Mouse (Mus musculus): ENCODE measurements at regions not wholly inside any gene's neighbourhood (a gene's known extent, or its start where the extent isn't known, plus 50 kb on each side); places are given as distances from the start of the nearest gene placed in this dataset.

DNA sequence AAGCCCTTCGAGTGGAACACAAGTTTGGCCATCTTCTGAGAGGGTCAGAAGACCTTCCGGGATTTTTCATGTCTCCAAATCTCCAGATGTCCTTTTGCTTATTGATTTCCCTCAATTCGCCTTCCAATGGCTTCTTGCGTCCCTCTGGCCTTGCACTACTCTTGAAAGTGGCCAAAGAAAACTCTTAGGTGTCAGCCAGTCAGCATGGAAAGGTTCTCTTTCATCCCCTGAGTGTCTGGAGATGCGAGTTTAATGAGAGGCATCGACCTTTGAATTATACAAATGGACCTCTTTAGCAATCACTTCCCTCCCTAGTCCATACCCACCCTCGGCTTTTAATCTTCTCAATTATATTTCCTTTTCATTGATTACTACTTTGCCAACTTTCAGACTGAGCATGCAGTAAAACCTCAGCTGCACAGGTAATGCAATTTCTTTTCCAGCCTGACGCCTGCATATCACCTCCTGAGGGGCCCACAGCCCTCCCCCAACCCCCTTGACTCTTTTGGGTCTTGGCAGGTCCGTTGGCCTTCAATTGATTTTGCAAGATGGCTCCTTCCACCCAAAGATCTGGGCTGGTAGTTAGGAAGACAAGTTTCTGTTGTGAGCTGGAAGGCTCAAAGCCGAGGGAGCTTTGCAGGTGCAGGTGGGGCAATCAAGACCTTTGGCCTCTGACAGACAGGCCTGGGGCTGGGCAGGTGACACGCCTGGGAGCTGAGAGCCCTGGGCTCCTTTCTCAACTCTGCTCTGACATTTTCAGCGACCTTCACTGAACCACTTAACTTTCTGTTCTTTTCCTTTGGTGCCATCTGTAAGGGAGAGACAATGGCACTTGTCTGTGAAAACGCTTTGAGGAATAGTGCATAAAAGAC is 461.8 kb downstream of the Ccdc171 start:
- DNase-seq = no peak

DNA sequence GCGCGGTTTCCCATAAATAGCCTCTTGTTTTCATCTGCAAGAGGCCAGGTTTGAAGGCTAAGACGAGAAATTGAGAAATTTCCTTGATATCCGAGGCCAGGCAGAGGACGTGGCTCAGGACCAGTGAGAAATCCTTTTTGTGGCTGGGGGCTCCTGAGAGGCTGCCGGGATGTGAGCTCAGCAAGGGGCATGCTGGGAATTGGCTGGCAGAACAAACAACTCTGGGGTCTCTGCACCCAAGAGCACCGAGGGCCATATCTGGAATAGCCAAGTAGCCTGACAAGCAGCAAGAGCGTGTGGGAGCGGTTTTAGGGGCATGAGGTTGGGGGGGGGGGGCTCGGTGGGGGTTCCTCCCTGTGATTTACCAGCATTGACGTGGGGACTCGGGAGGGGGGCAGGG is 462.5 kb downstream of the Ccdc171 start:
- no peak for DNase-seq

DNA sequence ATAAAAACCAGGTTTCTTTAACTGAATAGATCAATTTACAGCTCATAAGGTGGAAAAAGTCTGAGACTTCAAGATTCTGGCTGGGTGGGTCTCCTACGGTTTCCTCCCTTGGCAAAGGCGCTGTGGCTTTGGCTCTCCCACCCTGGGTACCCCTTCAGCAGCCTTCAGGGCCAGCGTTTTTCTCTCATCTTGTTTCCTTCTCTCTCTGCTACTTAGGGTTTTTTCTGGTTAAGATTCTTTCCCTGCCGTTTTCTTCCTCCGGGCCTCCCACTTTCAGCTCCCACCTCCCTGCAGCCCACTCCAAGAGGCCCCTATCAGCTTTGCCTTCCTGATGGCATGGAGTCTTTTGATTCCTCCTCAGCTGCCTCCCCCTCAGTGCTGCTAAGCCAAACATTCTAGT is 463.0 kb downstream of the Ccdc171 start:
- DNase-seq = no peak

DNA sequence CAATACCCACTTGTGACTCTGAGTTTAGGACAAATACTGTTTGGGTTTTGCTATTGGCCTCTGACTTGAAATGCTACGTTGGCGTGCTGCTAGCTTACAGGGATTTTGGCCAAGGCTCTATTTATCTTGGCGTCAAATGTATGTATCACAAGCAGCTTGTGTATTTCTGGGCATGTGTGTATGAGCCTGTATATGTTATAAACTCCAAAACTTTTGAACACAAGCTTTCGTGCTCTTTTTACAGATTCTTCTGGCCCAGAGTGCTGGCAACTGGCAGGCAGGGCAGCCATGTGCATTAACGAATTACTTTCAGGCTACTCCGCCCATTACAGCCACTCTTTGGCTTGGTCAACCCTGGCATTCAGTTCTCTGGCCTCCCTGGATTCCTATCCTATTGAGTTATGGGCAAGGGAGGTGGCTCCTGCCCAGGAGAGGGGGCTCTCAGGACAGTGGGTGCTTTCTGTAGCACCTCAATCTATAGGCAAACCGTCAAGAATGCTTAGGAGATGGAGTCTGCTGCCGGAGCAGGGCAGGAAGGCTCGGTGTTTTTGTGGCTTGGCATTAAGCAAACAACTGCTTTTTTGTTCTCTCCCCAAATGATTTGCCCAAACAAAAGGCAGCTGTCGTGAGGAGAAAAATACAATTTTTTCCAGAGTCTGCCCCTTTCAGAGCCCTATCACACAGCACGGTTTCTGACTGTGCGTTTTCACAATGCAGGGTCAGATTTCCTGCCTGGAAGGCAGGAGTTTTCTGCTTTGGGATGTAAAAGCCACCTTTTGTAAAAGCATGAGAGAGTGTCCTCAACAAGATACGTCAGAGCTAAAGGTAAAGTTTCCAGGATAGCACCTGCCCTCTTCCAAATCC is 465.0 kb downstream of the Ccdc171 start:
- no peak for DNase-seq

DNA sequence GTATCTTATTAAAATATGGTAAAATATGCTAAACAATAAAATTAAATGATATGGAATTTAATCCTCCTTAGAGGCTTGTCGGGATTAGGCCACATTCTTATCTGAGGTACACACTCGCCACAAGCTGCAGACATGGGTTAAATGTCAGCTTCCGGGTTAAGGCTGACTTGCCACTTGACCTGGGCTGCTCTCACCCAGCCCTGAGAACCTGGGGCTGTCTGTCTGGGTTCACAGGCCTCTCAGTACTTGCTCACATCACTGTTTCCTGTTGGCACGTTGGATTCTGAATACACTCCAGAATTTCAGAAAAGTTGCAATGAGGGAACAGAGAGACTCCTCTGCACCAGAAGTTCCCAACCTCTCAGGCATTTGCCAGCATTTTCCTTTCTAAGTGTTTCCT is 465.9 kb downstream of the Ccdc171 start:
- DNase-seq = no peak

DNA sequence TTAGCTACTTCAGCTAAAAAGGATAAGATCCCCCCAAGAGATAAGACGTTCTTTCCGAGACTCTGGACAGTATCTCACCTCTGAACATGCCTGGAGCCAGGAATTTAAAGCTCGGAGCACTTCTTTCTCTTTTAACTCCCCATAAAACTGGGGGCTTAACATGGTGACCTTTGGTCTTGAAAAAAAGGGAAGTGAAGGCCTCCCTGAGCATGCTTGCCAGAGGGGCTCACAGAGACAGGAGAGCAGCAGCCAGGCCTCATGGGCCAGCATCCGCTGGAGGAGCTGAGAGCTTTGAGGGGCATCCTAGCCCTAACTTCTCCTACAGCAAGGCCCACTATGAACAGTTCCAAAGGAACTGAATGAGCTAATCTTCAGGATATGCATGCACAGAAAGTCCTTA is 471.7 kb downstream of the Ccdc171 start:
- DNase-seq = no peak

DNA sequence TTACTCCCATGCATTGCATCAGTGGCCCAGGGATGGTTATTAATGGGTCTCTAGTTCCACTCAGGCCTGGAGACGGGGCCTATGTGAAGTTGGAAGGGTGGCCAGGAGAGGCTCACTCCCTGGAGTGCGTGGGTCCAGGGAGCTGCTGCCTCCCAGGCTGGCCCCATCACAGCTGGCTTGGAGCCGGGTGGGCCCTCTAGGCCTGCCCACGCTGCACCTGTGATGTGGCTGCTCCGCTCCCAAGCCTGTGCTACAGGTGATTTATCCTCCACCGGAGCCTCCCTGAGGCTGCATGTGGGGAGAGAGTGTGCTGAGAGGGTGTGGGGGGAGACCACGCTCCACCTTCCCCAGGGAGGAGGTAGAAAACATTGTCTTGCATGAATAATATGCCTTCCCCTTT is 476.3 kb downstream of the Ccdc171 start:
- DNase-seq = no peak

DNA sequence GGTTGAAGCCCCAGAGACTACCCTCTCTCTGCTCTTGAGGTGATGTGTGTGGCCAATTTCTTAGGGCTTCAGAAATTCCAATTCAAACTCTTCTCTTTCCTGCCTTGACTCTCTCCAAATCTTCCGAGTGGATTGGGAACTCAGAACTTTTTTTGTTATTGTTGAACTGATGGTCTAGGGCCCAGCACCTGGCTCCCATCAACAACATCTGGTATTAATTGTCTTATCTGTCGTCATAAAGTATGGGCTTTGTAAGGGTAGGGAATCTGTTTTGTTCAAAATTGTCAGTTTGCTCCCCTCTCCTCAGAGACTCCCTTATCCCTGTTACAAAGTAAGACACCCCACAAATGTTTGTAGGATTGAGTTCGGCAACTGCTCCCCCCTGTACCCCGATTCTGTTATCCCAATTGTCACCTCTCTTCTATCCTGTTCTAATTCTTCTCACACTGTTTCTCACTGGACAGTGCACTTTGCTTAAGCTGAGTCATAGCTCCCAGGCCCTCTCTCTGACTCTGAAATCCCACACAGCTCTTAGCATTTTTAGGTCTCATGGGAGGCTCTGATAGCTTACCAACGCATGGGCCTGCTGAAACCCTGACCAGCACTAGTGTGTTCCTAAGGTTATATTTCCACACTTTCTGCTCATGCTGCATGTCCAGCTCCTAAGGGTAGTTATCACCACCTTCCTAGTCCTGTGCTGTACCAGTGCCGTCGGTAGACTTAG is 478.9 kb downstream of the Ccdc171 start:
- DNase-seq = no peak

DNA sequence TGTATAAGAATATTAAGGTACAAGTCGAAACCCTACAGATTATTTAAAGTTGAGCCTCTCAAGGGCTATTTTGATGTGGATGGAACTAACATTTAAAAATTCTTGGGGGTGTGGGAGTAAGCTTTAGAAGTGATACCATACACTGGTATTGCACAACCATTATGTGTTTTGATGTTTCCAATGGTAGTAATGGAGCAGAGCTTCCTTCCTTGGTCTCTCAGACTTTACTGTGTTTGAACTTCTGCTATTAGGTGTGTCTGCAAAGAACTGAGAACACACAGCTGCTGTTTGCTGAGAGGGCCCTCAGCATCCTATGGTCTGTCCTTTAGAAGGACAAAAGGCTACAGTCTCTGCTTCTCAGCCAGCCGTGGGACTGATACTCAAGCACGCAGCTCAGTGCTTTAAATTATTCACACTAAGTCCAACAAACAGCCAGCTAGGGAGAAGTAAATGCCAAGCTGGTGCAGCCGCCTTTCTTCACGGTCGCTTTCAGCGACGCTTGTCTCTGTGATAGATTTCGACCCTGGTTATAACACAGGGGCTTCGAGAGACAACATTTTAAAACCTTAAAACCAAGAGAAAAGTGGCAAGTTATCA is 479.5 kb downstream of the Ccdc171 start:
- DNase-seq = no peak

DNA sequence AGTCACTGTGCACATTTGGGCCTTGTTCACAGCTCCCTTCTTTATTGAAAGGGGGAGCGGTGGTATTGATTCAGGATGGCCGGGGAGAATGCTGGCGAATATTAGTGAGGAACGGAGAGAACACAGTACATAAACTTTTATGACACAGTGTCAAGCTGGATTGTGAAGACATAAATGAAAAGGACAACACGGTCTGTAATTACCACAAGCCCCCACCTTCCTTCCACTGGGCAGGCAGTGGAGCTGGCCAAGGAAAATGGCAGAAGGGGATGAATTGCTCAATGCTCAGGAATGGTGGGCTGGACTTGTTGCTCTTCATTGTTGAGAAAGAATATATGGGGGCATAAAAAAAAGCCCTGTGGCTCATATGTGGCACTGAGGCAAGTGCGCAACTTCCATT is 486.6 kb downstream of the Ccdc171 start:
- DNase-seq = no peak

DNA sequence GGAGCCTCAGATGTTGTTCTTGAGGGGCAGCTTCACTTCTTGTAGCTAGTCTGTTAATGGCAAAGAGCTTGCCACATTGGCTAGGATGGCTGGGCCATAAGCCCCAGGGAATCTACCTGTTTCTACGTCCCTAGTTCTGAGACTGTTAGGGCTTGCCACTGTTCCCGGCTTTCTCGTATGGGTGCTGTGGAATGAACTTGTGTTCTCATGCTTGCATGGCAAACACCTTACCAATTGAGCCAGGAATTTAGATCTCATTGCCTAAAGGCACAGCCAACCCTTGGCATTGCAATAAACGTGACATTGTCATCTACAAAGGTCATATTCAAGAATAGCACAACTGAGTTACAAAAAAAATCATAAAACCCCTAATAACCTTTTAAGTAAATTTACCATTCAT is 489.8 kb downstream of the Ccdc171 start:
- no peak for DNase-seq

DNA sequence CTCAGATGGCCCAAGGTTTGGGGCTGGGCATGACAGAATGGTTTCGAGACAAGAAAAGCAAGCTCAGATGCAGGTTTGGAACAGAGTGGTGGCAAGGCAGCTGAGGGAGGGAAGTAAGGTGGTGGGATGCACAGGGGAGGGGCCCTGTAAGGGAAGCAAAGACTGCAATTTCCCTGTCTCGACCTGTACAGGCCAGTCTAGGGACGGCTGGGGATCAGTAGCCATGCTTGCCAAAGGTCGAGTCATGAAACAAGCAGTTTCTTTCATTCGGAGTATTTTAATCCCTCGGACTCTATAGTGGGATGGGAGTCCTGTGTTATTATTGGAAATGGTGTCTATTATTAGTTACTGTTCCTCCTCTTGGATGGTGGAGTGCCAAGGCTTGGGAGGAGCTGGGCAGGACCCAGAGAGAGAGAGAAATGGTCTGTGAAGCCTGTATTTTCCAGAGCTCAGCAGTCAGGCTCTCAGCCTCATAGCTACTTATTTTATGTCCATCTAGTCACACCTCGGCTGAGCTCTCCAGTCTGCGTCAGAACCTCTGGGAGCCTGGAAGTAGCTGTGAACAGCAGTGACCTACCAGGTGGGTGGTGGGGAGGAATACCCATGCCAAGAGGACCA is 490.3 kb downstream of the Ccdc171 start:
- DNase-seq = no peak

DNA sequence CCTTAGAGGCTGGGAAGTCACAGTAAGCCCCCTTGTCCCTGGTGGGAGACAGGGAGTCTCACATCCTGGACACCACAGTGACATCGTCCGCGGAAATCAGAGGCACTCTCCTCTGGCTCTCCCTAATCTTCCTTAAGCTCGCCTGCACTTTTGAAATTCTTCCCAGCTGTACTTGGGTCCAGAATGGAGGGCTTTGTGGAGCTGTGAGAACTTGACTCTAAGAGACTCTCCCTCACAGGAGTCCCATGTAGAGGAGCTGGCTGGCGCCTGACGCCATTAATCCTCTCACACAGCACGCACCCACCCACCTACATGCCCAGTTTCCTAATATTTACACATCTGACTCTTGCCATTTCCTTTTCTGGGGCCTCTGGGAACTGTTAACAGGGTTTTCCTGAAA is 492.8 kb downstream of the Ccdc171 start:
- DNase-seq = no peak

DNA sequence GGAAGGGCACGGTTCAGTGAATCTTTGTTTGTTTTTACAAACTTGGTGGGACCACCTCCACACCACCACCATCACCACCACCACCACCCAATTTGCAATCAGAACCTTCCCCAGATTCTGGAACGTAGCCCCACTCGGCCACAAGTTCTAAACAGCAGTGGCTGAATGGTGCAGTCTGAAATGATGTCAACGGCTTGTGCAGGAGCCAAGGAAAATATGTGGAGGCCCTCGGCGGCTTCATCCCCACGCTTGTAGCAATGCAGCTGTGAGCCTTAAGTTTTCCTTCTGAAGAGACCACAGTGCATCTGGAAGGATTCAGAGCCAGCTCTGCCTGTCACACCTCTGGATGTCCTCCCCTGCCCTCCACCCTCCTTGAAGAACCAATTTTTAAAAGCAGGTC is 493.4 kb downstream of the Ccdc171 start:
- no peak for DNase-seq

DNA sequence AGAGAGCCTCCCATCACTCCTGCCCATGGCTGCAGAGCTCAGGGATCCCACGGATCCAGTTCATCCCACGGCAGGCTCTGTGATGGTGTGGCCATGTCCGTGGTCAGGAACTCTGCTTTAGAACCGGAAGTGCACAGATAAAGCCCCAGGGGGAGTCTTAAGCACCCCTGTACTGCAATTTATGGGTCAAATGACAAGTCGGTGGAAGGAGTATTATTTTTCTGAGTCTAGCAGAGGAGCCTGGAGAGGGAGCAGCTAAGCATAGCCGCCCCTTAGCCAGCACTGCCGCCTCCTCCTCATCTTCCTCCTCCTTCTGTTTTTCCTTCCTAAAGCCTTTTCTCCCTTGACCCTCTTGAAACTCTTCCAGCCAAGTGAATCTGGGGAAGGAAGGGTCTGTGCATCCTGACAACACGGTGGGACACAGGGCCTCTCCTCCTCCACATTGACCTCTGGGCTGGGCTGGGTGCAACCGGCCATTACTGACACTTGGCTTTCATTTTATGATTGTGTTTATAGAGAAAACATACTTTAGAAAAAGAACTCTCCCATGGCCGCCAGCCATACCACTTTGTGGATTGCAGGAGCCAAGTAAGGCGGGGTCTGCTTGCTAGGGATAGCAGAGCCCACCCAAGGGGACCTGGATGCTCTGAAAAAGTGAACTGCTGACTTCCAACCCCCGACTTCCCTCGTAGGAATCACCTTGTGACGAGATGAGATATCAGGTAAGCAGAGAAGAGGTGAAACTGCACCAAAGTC is 494.3 kb downstream of the Ccdc171 start:
- DNase-seq = no peak

DNA sequence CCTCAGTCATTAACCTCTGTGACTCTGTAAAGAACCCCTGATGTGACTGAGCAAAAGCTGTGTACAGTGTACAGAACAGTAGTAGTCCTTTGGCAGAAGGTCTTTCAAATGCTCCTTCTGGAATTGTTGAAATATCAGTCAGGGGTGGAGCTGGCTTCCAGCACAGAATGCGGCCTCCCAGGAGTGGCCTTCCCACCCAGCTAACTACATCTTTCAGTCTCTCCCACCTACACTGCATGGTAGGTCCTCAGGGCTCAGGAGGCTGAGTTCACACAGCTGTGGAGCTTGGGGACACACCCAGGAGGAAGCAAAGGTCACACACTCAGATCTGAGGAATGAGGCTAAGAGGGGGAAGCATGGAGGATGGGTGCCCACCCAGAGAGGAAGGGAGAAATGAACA is 495.3 kb downstream of the Ccdc171 start:
- DNase-seq = no peak

DNA sequence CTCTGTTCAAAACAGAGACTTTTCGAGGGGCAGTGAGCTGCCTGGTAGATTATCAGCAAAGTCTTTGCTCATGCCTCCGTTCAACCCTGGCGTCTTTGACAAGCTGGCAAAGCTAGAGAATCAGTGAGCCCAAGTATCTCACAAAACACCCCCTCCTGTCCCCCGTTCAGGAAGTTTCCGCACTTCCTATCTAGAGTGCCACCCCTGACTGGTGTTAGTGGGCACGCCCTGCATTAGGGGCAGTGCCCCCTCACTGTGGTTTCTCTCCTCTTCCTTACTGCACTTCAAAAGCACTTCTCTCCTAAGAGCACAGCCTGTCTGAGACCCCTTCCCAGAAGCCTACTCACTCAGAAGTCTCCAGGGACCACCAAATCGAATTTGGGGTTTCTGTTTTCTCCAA is 497.0 kb downstream of the Ccdc171 start:
- DNase-seq = no peak

DNA sequence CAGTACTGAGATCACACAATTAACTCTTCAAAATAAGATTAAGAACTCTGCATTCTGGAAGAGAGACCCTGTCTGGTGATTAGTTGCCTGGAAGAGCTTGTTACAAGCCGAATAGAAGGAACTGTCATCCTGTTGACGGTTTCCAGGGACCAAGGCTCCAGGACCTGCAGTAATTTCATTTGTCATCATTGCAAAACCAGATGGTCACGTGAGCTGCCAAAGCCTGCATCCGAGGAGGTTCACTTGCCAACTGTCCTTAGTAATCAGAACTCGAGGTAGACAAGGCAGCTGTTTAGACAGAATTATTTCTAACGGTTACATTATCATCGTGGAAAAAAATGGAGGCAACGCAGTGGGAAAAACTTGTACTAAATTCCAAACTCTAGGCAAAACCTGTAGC is 500.8 kb downstream of the Ccdc171 start:
- DNase-seq = no peak

DNA sequence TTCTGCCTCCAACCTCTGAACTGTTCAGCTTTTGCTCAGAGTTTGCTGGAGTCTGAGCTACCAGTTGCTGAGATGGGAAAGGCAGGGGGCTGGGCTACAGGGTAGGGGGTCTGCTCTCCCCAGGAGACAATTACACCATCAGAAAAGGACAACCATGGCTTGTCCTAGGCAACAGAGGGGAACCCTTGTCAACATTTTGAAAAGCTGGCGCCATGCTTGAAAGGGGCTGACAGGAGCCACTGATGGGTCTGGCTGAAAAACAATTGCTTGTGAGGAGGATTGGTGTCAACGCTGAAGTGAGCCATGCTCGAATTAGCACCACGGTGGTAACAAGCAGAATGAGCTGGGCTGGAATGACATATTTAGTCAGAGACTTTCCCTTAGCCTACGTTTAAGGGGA is 502.8 kb downstream of the Ccdc171 start:
- DNase-seq = no peak

DNA sequence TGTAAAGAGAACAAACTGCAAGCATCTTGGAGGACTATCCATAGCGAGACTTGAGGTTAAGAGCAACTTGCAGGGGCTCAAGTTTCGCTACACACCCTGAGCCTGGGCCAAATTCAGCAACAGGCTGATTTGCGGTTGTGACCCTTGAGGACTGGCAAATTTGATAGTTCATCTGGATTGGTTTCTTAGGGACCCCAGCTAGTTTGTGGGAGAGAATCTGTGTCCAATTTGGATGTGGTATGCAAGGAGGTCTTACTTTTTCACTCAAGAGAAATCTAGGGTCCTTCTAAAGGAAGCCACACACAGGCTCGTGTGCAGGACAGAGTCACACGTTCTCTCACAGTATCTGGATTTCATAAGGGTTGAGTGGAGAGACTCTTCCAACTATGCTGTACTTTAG is 505.6 kb downstream of the Ccdc171 start:
- no peak for DNase-seq

DNA sequence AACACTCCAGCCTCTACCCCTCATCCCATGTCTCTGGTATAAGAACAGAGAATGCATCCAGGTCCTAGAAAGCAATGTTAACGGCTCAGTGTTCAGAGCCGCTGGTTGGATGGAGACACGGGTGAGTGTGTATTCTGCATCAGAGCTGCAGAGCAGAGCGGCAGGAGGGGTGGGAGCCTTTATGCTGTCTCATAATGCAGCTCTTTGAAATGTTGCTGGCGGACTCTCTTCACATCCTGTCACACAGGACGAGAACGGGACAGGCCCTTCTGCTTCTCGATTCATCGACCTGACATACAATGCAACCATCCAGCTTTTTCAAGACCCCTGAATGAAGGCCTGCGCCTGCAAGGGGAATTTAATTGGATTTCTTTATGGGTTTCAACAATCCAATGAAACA is 507.2 kb downstream of the Ccdc171 start:
- DNase-seq = no peak

DNA sequence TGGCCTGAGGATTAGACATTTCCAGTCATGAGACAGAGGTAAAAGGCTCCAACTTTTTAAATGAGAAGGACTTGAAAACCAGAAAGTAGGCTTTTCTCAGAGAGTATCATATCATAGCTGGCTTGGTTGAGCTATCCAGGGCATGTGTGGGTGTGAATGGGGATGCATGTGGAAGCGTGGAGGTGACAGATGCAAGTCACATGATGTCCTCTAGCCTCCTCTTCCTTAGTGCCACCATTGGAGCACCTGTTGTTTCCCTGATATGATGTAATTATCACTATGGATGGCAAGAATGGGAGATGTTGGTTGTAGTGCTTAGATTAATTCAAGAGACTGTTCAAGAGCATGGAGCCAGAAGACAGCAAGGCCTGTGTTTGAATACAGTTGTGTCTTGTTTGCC is 510.0 kb downstream of the Ccdc171 start:
- DNase-seq = no peak

Data from cerebellum, adult 11-12 months (tissue).